Mouse (Mus musculus) liver, embryonic 16.5 days (tissue): Measurements from ENCODE around the gene Alk. TPM values are rescaled to one million over a fixed set of nuclear protein-coding genes. Genes with fewer than 3 reads are reported as not detected.

ENCODE experiments used
- ATAC-seq: fragments of 200-750 bp; cut with Nextera tagmentation; 2 replicates; pipeline ENCODE4 v1.8.0; 2017; ENCODE audit warnings: low read depth, mild to moderate bottlenecking, moderate number of reproducible peaks, moderate library complexity
- H3K27ac ChIP-seq: fragments of 300-500 bp; sonication (generic); 2 replicates; pipeline ENCODE4 v1.5.1; 2014; ENCODE audit warnings: mild to moderate bottlenecking, low read length
- H3K27me3 ChIP-seq: fragments of 300-500 bp; sonication (generic); 2 replicates; pipeline ENCODE4 v1.6.1; 2014; ENCODE audit warnings: low read depth, low read length, mixed read lengths; ENCODE audit not compliant: control insufficient read depth, insufficient read depth
- H3K36me3 ChIP-seq: fragments of 300-500 bp; sonication (generic); 2 replicates; pipeline ENCODE4 v1.6.1; 2014; ENCODE audit warnings: mild to moderate bottlenecking; ENCODE audit not compliant: control insufficient read depth, insufficient read depth
- H3K4me1 ChIP-seq: fragments of 300-500 bp; sonication (generic); 2 replicates; pipeline ENCODE4 v1.6.1; 2014; ENCODE audit warnings: low read depth, low read length, mixed read lengths; ENCODE audit not compliant: control insufficient read depth
- H3K4me2 ChIP-seq: fragments of 300-500 bp; sonication (generic); 2 replicates; pipeline ENCODE4 v1.6.1; 2014; ENCODE audit warnings: low read depth, low read length, mixed read lengths
- H3K4me3 ChIP-seq: fragments of 300-500 bp; sonication (generic); 2 replicates; pipeline ENCODE4 v1.5.1; 2014; ENCODE audit warnings: low read depth, mild to moderate bottlenecking, low read length
- H3K9ac ChIP-seq: fragments of 300-500 bp; sonication (generic); 2 replicates; pipeline ENCODE4 v1.6.1; 2014; ENCODE audit warnings: low read depth, low read length
- H3K9me3 ChIP-seq: fragments of 300-500 bp; sonication (generic); replicated peaks from 2 replicates; pipeline ENCODE4 v1.6.1; 2016; ENCODE audit warnings: low read length; ENCODE audit not compliant: control insufficient read depth
- WGBS: fragments of 180-500 bp; shearing (Covaris S2); extraction: QIAGEN DNeasy Blood & Tissue Kit; methylation state at CpG from one replicate; pipeline ENCODE4 v1.1.7; 2014; ENCODE audit not compliant: insufficient replicate concordance; 5-methylcytosine and 5-hydroxymethylcytosine counted together
- polyA plus RNA-seq: library from polyadenylated mRNA; unstranded; fragments of >200 nt; fragmentation: Nextera tagmentation; extraction: Ambion mirVana; gene quantifications from 2 replicates; pipeline ENCODE4 v1.2.1, GENCODE M21; 2015

Alk gene
- polyA plus RNA-seq, 1 experiment from 2014 or later: 0.07 TPM

DNA sequence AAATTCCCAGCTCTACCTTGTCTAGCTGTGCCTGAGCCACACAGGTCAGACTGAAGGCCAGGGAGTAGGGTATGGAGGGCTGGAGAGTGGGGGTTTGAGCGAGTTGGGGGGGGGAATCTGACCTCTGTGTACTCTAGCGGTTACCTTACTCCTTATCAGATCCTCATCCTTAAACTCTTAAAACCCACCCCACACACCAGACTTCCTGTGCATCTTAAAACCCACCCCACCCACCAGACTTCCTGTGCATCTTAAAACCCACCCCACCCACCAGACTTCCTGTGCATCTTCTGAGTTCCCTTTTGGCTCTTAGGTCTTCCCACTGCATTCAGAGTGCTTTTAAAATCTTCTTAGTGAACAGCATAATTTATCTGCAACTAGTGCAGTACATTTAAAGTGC is 422.0 kb downstream of the Alk start:
- Histone ChIP-seq H3K4me1 (no peaks in the 10 kb centered on the region), H3K9ac (no peak overlapping the region), H3K4me2 (no peak overlapping the region), H3K4me3 (no peak overlapping the region), H3K27me3 (no peaks in the 10 kb centered on the region), H3K9me3 (no peaks in the 10 kb centered on the region), H3K36me3 (no peaks in the 10 kb centered on the region), H3K27ac (no peak overlapping the region)
- ATAC-seq: no peak
- WGBS: 10% methylated on average over 2 of the region's 2 CpGs

DNA sequence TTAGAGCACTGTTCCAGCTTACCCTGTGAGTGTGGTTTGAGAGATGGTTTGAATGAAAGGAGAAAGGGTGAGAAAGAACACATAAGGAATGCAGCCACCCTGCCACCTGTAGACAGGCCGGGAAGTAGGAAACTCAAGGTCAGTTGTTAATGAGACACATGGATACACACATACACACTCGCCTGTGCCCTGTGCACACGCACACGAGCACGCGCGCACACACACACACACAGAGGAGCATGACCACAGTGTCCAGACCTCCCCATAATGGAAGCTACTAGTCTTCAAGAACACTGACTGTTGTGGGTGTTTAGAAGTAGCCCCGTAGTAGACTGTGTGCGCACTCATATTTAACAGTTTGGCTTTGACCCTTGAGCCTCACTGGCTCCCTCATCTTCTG is 424.2 kb downstream of the Alk start:
- Histone ChIP-seq H3K27ac (no peak overlapping the region), H3K27me3 (no peaks in the 10 kb centered on the region), H3K9ac (no peak overlapping the region), H3K4me3 (no peak overlapping the region), H3K36me3 (no peaks in the 10 kb centered on the region), H3K4me1 (no peaks in the 10 kb centered on the region), H3K9me3 (no peaks in the 10 kb centered on the region), H3K4me2 (no peak overlapping the region)
- no peak for ATAC-seq
- WGBS: 84% methylated on average over 9 of the region's 9 CpGs

DNA sequence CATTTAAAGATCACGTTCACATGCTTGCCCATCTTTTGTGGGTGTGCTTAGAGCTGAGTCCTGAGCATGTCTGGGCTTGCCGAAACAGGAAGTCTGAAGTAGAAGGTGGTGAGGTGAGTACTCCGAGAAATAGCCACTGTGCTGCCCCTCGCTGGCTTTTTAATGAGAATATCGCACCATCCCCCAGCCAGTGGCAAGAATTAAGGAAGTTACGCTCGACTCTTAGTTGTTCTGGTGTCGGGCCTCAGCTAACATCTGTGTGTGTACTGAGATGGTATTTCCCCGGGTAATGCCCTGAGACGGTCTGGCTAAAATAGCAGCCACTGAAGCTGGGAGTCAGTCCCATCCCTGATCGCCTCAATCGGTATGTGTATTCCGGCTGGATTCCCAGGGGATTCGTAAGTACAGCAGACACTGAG is 424.7 kb downstream of the Alk start:
- Histone ChIP-seq H3K27me3 (no peaks in the 10 kb centered on the region), H3K27ac (no peak overlapping the region), H3K4me2 (no peak overlapping the region), H3K9ac (no peak overlapping the region), H3K36me3 (no peaks in the 10 kb centered on the region), H3K4me1 (no peaks in the 10 kb centered on the region), H3K4me3 (no peak overlapping the region), H3K9me3 (no peaks in the 10 kb centered on the region)
- ATAC-seq: no peak
- WGBS: 33% methylated on average over 14 of the region's 14 CpGs

DNA sequence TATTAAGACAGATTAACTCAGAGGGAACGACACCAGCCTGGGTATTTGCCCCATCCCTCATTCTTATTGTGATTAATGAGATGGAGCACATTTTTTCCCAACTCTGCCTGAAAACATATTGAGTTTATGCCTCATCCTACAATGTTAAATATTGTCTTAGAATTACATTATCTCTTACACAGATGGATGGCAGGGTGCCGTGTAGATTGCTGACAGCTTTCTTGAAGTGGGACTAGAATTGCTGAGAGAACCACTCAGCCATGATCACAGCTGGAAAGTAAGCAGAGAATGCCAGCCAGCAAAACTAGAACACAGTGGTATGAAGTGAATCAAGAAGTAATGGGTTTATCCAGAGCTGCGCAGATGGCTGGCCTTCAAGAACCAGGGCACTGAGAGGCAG is 430.6 kb downstream of the Alk start:
- Histone ChIP-seq H3K4me2 (no peak overlapping the region), H3K36me3 (no peaks in the 10 kb centered on the region), H3K4me3 (no peak overlapping the region), H3K27ac (no peak overlapping the region), H3K9me3 (no peaks in the 10 kb centered on the region), H3K27me3 (no peaks in the 10 kb centered on the region), H3K9ac (no peak overlapping the region), H3K4me1 (no peaks in the 10 kb centered on the region)
- WGBS: 67% methylated on average over 3 of the region's 3 CpGs
- no peak for ATAC-seq

DNA sequence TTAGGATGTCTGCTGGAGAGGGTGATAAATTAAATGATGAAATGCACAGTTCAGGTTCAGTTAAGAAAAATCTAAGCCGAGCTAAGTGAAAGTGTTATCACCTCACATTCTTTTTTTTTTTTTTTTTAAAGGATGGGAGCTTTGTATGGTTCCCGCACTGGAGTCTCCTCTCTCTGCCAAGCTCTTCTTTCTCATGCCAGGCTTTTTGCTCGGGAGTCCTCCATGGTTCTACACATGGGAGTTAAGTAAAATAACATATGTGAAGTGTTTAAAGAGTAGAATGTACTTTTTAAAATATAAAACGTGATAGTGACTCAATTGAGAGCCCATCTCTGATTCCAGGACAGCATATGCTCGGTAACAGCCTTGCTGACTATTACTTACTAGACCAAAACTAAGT is 436.3 kb downstream of the Alk start:
- Histone ChIP-seq H3K36me3 (no peaks in the 10 kb centered on the region), H3K27ac (no peak overlapping the region), H3K4me2 (no peak overlapping the region), H3K27me3 (no peaks in the 10 kb centered on the region), H3K4me3 (no peak overlapping the region), H3K9ac (no peak overlapping the region), H3K9me3 (no peaks in the 10 kb centered on the region), H3K4me1 (no peaks in the 10 kb centered on the region)
- ATAC-seq: no peak
- 48% methylated on average over 5 of the region's 5 CpGs for WGBS

DNA sequence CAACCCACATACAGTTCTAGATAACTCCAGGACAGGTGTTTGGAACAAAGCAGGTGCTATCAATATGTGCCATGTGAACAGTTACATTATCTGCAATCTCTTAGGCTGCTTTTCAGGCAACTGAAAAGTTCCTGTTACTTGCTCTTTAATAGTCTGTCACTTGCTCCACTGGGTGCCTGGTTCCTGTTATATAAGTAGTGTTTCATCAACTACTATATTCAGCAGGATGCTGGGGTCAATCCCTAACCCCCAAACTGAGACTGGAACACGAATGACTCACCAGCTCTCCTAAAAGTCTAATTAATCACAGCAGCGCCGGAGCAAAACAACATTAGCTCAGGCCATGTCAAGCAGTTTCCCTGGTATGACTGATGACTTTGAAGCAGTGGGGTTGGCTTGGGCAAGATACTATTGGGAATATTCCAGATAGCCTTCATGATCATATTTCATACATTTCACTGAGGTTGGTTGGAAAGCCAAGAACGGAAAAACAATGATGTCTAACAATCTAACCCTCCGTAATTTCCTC is 445.5 kb downstream of the Alk start:
- 29% methylated on average over 5 of the region's 5 CpGs for WGBS
- no peak for ATAC-seq
- H3K9ac ChIP-seq: no peak overlapping the region

DNA sequence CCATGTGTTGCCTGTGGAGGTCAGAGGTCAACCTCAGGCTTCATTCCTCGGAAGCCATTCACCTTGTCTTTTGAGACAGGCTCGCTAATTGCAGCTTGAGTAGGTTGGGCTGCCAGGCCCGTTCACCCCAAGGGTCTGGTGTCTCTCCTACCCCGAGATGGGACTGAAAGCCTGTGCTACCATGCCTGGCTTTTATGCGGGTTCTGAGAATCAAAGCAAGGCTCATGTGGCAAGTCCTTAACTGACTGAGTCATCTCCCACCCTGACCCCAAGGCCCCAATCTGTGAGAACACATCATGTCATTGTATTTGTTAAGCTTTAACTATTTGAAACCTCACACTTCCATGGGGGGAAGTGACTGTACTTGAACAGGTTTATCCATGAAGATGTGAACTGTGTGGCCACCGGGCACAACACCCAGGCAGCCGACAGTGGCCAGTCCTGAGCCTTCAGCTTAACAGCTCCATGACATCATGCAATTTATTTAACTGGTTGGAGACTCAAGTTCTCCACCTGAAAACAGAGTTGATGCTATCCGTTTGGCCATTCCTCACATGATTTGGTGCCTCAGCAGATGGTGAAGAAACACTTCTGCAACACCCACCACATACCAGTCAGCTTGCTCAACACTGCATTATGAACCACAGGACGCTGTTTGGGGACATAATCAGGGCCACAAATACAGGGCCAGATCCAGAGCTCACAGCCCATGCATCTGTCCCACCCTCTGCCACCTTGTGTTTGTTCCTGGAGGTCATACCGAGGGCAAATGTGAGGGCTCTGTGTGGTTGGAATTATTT is 446.4 kb downstream of the Alk start:
- Histone ChIP-seq H3K27ac (no peak overlapping the region), H3K36me3 (no peaks in the 10 kb centered on the region), H3K27me3 (no peaks in the 10 kb centered on the region), H3K4me3 (no peak overlapping the region), H3K4me2 (no peak overlapping the region), H3K9me3 (no peaks in the 10 kb centered on the region), H3K9ac (no peak overlapping the region), H3K4me1 (no peaks in the 10 kb centered on the region)
- no peak for ATAC-seq
- WGBS: 53% methylated on average over 10 of the region's 10 CpGs

More for the DNA sequence above, 445.5 kb downstream of the Alk start:
- Histone ChIP-seq H3K27ac (no peak overlapping the region), H3K4me3 (no peak overlapping the region), H3K4me2 (no peak overlapping the region), H3K27me3 (no peaks in the 10 kb centered on the region), H3K36me3 (no peaks in the 10 kb centered on the region), H3K4me1 (no peaks in the 10 kb centered on the region), H3K9me3 (no peaks in the 10 kb centered on the region)

GRCm38 (mm10) chr17:72153038-72153437 is 451.4 kb downstream of the Alk start:
- ATAC-seq: no peak
- WGBS: 27% methylated on average over 3 of the region's 3 CpGs

DNA sequence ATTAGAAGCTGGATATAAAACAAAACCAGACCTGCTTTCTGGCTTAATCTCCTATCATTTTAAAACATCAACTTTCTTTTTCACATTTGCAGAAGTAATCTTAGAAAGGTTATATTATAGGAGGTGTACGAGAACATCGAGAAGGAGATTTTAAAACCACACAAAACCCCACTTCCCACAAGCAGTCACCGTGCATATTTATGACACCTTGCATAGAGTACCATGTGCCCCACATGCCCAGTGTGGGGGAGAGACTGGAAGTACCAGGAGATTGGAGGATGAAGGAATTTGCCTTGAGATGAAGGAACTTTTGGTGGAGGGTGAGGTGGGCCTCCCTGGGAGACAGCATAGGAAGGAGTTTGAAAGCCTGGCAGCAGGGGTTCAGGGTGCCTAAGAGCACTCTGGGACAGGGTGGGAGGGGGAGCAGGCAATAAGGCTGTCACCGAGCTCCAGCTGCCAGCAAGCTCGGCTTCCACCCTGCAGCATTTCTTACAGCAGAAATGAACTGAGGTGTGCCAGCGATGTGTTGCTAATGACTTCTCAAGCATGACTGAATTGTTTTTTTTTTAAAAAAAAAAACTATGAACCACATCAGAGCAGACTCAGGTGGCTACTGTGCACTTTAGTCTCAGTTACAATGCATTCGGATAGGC is 459.4 kb downstream of the Alk start:
- 49% methylated on average over 7 of the region's 7 CpGs for WGBS
- no peak overlapping the region for H3K4me3 ChIP-seq
- no peaks in the 10 kb centered on the region for H3K27me3 ChIP-seq
- no peak overlapping the region for H3K27ac ChIP-seq
- no peaks in the 10 kb centered on the region for H3K36me3 ChIP-seq
- H3K9me3 ChIP-seq: no peaks in the 10 kb centered on the region
- no peak for ATAC-seq
- no peak overlapping the region for H3K4me2 ChIP-seq
- no peak overlapping the region for H3K9ac ChIP-seq
- no peaks in the 10 kb centered on the region for H3K4me1 ChIP-seq

More at GRCm38 (mm10) chr17:72153038-72153437, 451.4 kb downstream of the Alk start:
- Histone ChIP-seq H3K9ac (no peak overlapping the region), H3K36me3 (no peaks in the 10 kb centered on the region), H3K27me3 (no peaks in the 10 kb centered on the region), H3K4me2 (no peak overlapping the region), H3K4me1 (no peaks in the 10 kb centered on the region), H3K9me3 (no peaks in the 10 kb centered on the region), H3K27ac (no peak overlapping the region), H3K4me3 (no peak overlapping the region)
